ENCODE assay signal across 16 mouse cellular contexts in the genomic region with DNA sequence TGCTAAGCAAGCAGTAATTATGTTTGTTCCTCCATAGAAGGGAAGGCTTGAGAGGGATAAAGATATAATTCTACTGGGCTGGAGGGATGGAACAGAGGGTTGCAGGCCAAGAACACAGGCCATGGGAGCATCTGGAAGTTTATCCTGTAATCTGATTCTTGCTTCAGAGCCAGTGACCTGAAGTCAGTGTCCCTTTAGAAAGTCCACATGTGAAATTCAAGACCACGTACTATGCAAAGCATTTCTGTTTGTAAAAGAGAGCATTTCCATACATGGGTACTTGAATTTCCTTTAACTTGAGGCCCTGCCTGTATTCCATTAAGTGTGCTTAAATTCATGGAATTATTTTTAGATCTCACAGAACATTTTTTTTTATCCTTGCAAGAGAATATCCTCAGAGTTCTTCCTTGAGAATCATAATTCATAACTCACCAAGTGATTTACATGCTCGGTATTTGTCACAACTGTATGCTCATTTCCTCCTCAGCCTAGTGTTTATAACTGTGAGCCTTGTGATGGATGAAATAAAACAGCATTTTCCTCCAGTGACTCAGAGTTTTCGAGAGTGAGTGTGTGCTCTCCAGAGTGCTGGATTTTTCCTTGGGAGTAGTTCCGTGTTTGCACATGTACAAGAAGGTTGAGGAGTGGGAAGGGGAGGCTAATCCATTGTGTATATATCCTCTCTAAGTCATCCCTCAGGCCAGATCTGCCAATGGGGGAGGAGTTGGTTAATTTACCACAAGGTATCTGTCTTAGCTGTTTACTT.
A peak's percentile ranks its signal among the peaks of the same experiment; 100 is the strongest.
DNase-seq lines count a peak whose midpoint lies in the region; ATAC-seq and TF ChIP-seq lines count a peak whose summit lies in the region.
"Had no signal": no experiment of that assay in that cellular context is flagged by ENCODE, and none has a peak within 500 bp of the region (broad histone marks: within the 10 kb centered on the region; RNA-seq: fewer than 3 reads in every experiment).

No protein-coding gene starts in this region.

- 0 out of 2 replicates have a peak overlapping the region, but pooled peaks have one; percentile 12 for H3K27ac ChIP-seq in heart, embryonic 15.5 days
- H3K27ac ChIP-seq in heart, embryonic 10.5 days, result no peak overlapping the region
- no peak overlapping the region for H3K27ac ChIP-seq in forebrain, embryonic 15.5 days (replicated peaks)
- H3K27ac ChIP-seq: liver, embryonic 12.5 days had no signal

- no peaks in the 10 kb centered on the region for H3K9me3 ChIP-seq in heart, embryonic 15.5 days (replicated peaks)
- H3K9me3 ChIP-seq in heart, embryonic 10.5 days, result no peaks in the 10 kb centered on the region
- H3K9me3 ChIP-seq in forebrain, embryonic 15.5 days, result no peaks in the 10 kb centered on the region
- H3K9me3 ChIP-seq: liver, embryonic 12.5 days had no signal

- 58% methylated on average over 4 of the region's 4 CpGs for WGBS in heart, embryonic 15.5 days
- WGBS in heart, embryonic 10.5 days, result 63% methylated on average over 4 of the region's 4 CpGs
- 85% methylated on average over 4 of the region's 4 CpGs for WGBS in forebrain, embryonic 15.5 days

- no peaks in the 10 kb centered on the region for H3K27me3 ChIP-seq in heart, embryonic 15.5 days
- H3K27me3 ChIP-seq in heart, embryonic 10.5 days (ENCODE audit: insufficient read depth, poor library complexity, severe bottlenecking), result no peaks in the 10 kb centered on the region
- no peaks in the 10 kb centered on the region for H3K27me3 ChIP-seq in C2C12 (ENCODE audit: control insufficient read depth, insufficient read depth, insufficient read length)
- no peaks in the 10 kb centered on the region for H3K27me3 ChIP-seq in forebrain, embryonic 15.5 days
- H3K27me3 ChIP-seq: liver, embryonic 12.5 days had no signal

- H3ac ChIP-seq in C2C12 (ENCODE audit: control insufficient read depth, insufficient read length, low read depth), result no peak overlapping the region

- no peaks in the 10 kb centered on the region for H3K36me3 ChIP-seq in heart, embryonic 15.5 days
- H3K36me3 ChIP-seq in heart, embryonic 10.5 days, result no peaks in the 10 kb centered on the region
- H3K36me3 ChIP-seq in C2C12 (ENCODE audit: control insufficient read depth, insufficient read depth), result no peaks in the 10 kb centered on the region
- no peaks in the 10 kb centered on the region for H3K36me3 ChIP-seq in forebrain, embryonic 15.5 days
- H3K36me3 ChIP-seq: liver, embryonic 12.5 days had no signal

- ATAC-seq in heart, embryonic 15.5 days (replicated peaks; ENCODE audit: insufficient number of reproducible peaks, insufficient read depth, low FRiP score, low read depth), result no peak
- ATAC-seq in forebrain, embryonic 15.5 days (replicated peaks), result no peak
- ATAC-seq in erythroblast, adult 5-6 weeks (replicated peaks; ENCODE audit: low FRiP score, poor library complexity, severe bottlenecking), result no peak
- ATAC-seq: CD4-positive, CD25-positive, alpha-beta regulatory T cell, adult 4 months; liver, embryonic 12.5 days had no signal

- H3K79me2 ChIP-seq in C2C12 (ENCODE audit: control insufficient read depth, insufficient read depth), result no peaks in the 10 kb centered on the region

- DNase-seq in heart, embryonic 10.5 days (ENCODE audit: low spot score), result no peak
- DNase-seq in embryo, embryonic 11.5 days (ENCODE audit: low read depth, low spot score), result peak; percentile 3
- DNase-seq in lung, postnatal 25 days (ENCODE audit: low spot score), result peak; percentile 47
- DNase-seq in right cerebral cortex, postnatal 14 days, result no peak
- DNase-seq: cerebellum, adult 8-10 months; gastrocnemius, postnatal 25 days; heart, postnatal 10 days; kidney, adult 9 months; thymus, adult 2 months had no signal

- H3K4me2 ChIP-seq in heart, embryonic 15.5 days, result no peak overlapping the region
- H3K4me2 ChIP-seq in forebrain, embryonic 15.5 days (replicated peaks), result no peak overlapping the region
- H3K4me2 ChIP-seq: liver, embryonic 12.5 days; midbrain, embryonic 11.5 days had no signal

- H3K9ac ChIP-seq in heart, embryonic 15.5 days, result no peak overlapping the region
- H3K9ac ChIP-seq in forebrain, embryonic 15.5 days (replicated peaks), result no peak overlapping the region
- H3K9ac ChIP-seq: liver, embryonic 12.5 days had no signal

- peaks cover 8% of the 10 kb centered on the region for H3K4me1 ChIP-seq in heart, embryonic 15.5 days (replicated peaks)
- peaks cover 4% of the 10 kb centered on the region; the same call in 1 of the 2 replicates for H3K4me1 ChIP-seq in heart, embryonic 10.5 days
- no peaks in the 10 kb centered on the region for H3K4me1 ChIP-seq in forebrain, embryonic 15.5 days
- H3K4me1 ChIP-seq: liver, embryonic 12.5 days had no signal

- H3K4me3 ChIP-seq in heart, embryonic 15.5 days, result no peak overlapping the region
- H3K4me3 ChIP-seq in heart, embryonic 10.5 days, result no peak overlapping the region
- H3K4me3 ChIP-seq in C2C12 (ENCODE audit: insufficient read depth, poor library complexity, severe bottlenecking), result no peak overlapping the region
- no peak overlapping the region for H3K4me3 ChIP-seq in forebrain, embryonic 15.5 days
- H3K4me3 ChIP-seq: liver, embryonic 12.5 days had no signal

- H3K79me3 ChIP-seq in C2C12 (ENCODE audit: low read depth), result no peaks in the 10 kb centered on the region

- no peak for TF ChIP-seq CTCF in C2C12 (IDR thresholded peaks at IDR 0.05; ENCODE audit: control insufficient read depth, insufficient read depth, insufficient read length)

TF ChIP-seq in C2C12, 6 proteins besides CTCF, POLR2A, EP300 and RAD21:
- TF ChIP-seq USF1 (IDR thresholded peaks at IDR 0.05; ENCODE audit: low read depth), result no peak
- peak; percentile 60 for TF ChIP-seq MAX (IDR thresholded peaks at IDR 0.05)

Comparison
In these comparisons a context has a peak if more than half of its experiments do, and no peak if none do; other contexts are left out.
1. DNase-seq: peak in embryo, embryonic 11.5 days (single experiment) and lung, postnatal 25 days (single experiment); none in heart, embryonic 10.5 days (single experiment) and right cerebral cortex, postnatal 14 days (single experiment).